Mouse (Mus musculus) liver, adult (tissue): ENCODE measurements around the gene Sdhb.

Source experiments
- GATA4 ChIP-seq: IDR thresholded peaks from 2 replicates; pipeline ENCODE4 v1.6.1; 2014; ENCODE audit warnings: mild to moderate bottlenecking, low read length; ENCODE audit not compliant: insufficient replicate concordance

Sdhb gene

DNA sequence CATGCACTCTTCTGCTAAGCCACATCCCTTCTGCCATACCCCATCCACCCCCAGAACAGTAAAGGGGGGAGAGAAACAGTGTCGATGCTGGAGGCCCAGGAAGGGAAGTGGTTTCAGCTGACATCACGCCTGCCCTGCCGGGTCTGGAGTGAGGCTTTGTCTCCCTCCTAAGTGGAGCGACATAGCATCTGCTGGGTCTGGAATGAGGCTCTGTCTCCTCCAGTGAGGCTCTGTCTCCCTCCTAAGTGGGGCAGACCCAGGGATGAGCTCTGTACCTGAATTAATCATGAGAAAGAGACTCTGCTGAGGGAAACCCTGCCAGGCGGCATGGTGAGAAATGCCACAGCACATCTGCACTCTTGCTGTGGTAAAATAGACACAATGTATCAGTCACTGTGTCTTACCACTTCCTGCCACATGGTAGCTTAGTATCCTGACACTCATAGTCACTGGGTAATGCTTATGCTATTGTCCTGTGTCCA lies 16.0 kb upstream of the Sdhb start:
- TF ChIP-seq GATA4 = no peak

DNA sequence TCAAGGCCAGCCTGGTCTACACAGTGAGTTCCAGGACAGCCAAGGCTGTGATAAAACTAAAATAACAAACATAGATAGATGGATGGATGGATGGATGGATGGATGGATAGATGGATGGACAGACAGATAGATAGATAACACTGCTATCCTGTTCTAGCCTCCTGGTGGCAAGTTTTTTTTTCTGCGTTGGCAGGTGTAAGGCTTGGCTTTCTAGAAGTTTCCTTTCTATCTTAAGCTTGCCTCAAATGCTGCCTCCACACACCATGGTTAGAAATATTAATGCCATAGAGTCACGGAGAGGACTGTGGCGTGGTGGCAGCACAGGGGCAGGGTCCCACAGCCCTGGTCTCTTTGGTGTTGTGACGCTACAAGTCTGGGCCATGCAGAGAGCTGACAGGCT lies 15.4 kb upstream of the Sdhb start:
- no peak for TF ChIP-seq GATA4

DNA sequence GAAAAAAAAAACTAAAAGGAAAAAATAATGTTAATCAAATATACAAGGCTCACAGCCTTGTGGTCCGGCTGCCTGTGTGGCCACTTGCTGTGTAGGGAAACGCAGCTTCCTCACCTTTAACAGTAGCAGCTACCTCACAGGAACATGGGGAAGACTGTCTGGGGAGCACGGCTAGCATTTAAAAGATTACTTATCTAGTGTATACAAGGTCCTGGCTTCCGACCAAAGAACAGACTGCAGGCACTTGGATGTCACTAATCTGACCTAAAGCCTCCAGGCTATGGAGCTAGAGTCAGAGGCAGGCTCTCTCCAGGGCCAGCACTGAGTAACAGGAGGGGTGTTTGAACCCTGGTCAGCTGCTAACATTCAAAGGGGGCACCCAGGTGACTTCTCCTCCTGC lies 15.0 kb upstream of the Sdhb start:
- TF ChIP-seq GATA4 = no peak

DNA sequence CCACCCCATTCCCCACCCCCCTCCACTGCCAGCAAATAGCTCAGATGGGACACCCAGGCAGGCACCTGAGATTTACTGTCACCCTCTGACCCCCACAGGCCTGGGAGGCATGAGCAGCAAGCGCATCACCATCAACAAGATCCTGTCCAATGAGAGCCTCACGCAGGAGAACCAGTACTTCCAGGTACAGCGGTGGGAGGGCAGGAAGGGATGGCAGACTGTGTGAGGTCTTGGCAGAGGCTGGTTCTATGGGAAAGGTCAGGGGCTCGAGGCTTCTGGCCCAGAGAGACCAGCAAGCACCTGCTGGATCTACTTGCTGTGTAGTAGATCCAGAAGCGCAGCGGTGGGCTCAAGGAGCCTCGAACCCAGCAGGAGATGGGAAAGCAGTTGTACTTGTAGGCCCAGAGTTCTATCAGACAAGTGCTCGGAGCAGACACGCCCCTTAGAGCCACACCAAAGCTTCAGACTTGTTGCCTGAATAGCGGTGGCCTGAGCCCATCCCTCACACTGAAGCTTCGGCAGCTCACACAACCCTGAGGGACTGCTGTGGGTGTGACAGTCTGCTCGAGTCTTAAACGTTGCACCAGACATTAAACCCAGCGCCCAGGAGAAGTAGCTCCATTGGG lies 14.3 kb upstream of the Sdhb start:
- TF ChIP-seq GATA4 = no peak

DNA sequence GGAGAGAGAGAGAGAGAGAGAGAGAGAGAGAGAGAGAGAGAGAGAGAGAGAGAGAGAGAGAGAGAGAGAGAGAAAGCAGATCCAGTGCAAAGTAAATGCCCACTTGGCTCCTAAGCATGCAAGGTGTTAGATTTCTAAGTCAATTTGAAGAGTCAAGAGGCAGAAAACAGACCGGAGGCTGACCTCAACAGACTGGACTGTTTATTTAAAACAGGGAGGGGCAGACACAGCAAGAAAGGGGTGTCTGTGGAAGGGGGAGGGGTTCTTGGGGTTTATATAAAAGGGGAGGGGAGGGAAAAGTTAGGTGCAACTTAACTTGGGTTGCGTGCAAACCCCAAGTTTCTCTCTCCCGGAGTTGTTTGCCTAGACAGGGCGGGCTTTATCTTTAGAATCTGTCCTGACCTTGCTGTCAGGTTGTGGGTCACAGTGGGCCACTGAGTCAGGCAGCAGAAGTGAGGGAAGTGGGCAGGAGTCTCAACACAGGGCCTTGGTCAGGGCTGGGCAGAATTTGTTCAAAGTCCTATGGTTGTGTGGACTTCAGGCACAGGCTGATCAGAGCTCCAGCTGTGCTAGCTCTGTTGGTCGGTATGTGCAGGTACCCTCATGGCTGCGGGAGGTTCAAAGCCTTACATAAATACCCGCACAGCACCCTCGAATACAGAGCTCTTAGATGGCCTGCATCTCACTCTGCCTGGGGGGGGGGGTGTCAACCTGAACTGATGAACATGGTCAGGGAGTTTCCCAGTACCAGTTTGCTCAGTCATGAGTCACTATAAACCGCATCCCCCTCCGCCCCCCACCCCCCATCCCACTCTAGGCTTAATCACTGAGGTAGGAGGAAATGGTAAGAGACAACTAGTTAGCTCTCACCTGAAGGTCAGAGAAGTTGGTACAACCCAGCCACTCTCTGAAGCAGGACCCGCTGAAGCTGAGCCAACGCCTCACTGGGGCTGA lies 13.2 kb upstream of the Sdhb start:
- no peak for TF ChIP-seq GATA4

DNA sequence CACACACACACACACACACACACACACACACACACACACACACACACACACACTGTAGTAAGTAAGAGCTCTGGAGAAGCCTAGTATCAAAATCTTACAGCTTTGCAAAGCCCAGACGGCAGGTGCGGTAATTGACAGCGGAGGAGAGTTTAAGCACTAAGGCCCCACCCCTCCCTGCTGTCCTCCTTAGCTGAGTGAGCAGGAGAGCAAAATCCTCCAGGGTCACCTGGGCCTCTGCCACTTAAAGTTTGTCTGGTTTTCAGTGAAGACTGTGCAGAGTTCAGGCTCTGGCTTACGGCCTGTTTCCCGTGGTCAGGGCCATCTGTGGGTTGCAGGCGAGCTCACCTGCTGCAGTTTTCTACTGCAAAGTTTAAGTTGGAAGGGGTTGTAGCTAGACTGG lies 12.5 kb upstream of the Sdhb start:
- no peak for TF ChIP-seq GATA4

DNA sequence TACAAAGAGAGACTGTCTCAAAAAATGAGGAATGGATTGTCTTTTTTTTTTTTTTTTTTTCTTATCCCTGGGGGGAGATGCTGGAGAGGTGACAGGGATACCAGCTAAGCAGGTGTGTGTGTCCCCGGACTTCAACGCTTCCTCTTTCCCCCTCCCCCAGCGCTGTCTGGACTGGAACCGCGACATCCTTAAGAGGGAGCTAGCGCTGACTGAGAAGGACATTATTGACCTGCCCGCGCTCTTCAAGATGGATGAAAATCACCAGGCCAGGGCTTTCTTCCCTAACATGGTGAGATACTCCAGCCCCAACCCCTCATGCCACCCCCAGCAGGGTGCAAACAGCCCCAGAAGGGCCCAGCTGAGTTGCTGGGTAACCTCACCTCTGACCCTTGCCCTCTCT lies 12.0 kb upstream of the Sdhb start:
- TF ChIP-seq GATA4 = no peak

DNA sequence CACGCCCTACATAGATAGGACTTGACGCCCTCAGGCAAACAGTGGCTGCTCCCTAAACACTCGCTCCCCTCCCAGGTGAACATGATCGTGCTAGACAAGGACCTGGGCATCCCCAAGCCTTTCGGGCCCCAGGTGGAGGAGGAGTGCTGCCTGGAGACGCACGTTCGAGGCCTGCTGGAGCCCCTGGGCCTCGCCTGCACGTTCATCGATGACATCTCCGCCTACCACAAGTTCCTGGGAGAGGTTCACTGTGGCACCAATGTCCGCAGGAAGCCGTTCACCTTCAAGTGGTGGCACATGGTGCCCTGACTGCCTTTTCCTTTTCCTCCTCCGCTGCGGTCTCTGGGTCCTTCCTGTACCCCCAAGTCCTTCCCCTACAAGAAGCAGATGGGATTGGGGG lies 11.4 kb upstream of the Sdhb start:
- no peak for TF ChIP-seq GATA4

DNA sequence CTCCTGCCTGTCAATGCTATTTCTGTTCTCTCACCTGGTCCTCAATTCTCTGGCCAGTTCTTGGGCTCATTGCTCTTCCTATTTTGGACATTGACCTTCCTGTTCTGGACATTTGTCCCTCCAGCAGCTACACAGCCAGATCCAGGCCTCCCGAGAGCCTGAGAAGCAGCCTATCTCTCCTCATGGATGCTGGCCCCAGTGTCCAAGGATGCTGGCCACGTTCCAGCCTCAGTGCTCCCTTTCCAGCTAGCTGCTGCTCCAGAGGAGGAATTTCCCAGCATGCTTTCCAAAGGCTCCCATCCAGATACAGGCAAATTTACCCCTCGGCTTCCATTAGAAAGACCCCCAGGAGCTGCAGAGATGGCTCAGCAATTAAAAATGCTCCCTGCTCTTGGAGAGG lies 10.4 kb upstream of the Sdhb start:
- no peak for TF ChIP-seq GATA4

DNA sequence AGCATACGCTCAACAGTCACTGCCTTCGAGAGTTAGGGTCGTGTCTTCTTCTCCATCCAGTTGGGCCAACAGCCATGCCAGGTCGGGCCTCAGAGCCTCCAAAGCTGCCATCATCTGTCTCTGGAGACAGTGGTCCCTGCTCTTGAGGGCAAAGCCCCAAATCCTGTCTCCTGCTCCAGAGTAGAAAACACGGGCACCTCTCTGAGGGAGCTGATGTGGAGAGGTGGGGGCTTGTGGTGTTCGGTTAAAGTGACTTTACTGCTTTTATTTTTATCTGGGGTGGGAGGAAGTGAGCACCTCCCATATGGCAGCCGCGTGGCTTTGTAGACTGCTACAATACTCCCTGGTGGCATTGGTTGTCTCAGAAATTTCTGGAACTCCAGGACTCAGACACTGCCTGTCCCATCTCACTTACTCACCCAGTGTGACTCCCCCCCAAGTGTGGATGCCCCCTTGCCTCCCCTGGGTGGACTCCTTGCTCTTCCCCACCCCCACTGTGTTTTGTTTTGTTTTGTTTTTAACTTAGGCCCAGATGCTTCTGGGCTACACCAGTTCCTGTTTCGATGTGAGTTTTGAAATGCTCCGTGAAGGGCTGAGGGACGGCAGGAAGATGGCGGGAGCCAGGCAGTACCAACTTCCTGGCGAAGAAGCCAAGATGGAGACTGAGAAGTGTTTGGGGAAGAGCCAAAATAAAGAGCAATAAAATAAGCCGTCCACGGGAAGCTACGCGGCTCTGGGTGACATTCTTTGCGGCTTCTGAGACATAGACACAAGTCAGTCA lies 9.0 kb upstream of the Sdhb start:
- TF ChIP-seq GATA4 = no peak

DNA sequence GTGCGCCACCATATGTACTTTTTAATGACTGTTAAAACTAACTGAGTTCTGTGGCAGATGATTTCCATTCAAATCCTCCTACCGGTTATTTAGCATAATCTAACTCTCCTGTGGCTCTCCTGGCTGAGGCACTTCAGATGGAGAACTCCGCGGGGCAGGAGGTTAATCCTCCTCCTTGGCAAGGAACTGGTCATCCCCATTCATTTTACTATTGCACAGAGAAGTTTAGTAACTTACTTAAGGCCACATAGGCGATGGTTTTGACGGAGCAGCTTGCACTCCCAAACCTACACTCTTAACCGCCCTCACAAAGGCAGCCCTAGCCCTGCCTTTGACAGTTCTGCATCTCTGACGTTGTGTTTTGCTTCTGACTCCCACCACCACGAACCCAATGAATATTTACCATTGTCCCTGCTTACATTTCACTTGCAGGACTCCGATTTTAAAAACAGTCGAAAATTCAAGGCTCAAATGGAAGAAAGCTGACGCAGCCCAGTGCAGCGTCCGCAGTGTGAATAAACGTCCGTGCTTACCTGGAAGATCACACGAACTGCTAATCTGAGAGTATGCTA lies 3.8 kb upstream of the Sdhb start:
- no peak for TF ChIP-seq GATA4

DNA sequence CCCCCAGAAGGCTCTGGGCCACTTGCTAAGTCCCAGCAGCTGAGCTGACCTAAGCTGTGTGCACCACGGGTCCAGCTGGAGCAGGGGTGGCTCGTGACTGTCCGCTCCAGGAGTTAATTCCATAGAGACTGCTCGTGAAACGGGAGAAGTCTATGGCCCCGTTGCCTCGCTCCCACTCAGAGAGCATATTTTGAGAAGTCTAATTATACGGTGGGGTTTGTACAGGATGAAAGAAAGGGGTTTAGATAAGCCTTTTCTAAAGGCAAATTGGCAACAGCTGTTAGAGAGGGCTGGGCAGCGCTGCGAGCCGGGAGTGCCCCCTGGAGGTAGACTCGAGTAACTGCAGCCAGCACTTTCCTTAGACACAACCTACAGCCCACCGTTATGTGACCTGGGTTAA lies 3.3 kb upstream of the Sdhb start:
- TF ChIP-seq GATA4 = no peak

DNA sequence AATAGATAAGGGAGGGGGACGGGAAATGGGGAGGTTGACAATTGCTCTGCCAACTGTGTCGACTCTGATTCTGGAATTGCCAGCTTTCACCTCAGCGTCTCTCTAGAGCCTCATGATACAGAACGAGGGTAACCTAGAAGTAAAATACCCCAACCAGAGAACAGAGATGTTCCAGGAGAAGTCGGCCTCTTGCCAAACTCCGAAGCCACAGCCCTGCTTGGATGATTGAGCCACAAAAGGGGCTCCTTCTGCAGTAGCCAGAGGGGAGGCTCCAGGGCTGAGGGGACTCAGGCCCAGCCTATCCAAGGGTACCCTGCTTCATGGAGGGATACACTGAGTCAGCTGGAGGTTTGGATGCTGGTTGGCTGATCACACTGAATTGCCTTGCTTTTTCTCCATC lies 2.7 kb upstream of the Sdhb start:
- no peak for TF ChIP-seq GATA4

DNA sequence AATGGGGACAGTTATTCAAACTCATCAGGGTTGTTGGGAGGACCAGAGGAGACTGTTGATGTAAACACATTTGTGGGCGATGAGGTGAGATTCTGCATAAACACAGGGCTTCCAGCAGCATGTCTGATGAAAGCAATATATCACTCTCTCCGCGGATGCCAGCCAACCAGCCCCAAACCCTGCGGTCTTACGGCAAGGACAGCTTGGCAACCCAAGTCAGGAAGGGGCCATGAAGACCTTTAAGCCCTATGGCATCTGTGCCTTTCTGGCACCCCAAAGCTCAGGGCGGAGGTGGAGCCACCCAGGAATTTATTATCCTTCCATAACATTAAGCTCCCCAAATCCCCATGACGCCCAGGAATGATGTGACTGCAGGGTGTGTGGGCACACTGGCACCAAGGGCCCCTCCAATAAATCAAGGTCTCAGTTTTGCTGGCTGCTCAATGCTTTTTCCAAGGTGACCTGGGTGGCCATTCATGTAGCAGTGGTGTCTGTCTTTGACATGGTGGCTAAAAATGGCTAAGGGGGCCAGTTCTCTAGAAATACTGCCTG lies 1.8 kb upstream of the Sdhb start:
- no peak for TF ChIP-seq GATA4
